Mouse (Mus musculus) G1E-ER4 (cell line): ENCODE results near the gene Mylk2. TPM values are rescaled to one million over a fixed set of nuclear protein-coding genes. Genes with fewer than 3 reads are reported as not detected.

ENCODE experiments used
- GATA1 ChIP-seq: IDR thresholded peaks from one replicate; pipeline ENCODE4 v1.8.0; 2012; ENCODE audit warnings: low read length, inconsistent platforms
- polyA plus RNA-seq: library from polyadenylated mRNA; stranded (reverse); fragments of >175 nt; gene quantifications from 2 replicates; pipeline ENCODE4 v1.2.3, GENCODE M21; 2012

Gene Mylk2
- not detected in 2 replicates for polyA plus RNA-seq

DNA sequence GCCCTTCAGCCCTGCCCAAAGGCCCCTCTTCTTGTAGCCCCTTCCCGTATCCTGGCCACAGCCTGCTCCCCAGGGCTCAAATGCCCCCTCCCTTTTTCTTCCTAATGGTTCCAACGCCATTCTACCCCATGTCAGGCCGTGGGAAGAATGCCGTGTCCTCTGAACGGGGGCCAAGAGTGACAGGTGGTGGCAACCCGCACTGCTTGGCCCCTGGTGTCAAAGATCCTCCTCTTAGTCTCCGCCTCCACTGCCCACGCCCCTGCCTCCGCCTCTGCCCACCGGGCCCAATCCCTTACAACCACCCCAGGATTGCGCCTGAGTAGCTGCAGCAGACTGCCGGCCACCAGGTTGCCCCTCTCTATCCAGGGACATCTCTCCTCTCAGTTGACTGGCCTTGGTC, at the start of gene Mylk2:
Gene Mylk2, plus strand, starts transcription at position 322 of the 400 bp plus-strand sequence.
- no peak for TF ChIP-seq GATA1

DNA sequence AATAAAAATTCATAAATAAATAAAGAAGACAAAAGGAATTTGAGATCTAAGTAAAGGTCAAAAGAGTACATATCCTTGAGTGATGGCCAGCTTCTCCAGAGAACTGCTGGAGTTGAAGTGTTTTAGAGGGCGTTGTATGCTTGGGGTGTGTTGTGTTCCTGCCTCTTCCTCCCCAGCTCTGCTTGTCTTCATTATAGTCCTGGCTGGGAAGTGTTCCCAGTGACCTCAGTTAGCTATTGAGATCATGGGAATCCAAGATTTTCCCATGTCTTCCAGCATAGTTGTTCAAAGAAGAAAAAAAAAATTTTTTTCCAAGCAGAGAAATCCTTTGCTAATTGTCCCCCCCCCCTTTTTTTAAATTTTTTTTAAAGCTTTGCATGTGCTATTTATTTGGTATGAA, 49.3 kb upstream of the Mylk2 start:
- no peak for TF ChIP-seq GATA1

GRCm38 (mm10) chr2:152862638-152863037, 48.5 kb upstream of the Mylk2 start:
- no peak for TF ChIP-seq GATA1

- TF ChIP-seq GATA1 = no peak
Measured at GRCm38 (mm10) chr2:152863346-152863745, 47.8 kb upstream of the Mylk2 start.

DNA sequence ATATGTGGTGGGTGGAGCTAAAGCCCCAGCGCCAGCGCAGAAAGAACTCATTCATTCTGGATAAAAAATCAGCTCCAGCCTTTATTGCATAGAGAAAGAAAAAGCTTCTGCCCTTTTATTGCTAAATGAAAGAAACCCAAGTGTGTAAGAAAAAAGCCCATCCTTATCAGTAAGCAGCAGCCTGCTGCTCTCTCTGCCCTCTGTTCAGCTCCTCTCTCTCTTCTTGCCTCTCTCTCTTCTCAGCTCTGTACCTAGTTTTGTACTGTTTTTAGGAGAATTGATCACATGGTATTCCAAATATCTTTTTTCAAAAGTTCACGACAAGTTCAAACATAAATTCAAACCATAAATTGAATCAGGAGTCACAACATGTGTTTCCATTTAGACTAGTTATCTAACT, 32.9 kb upstream of the Mylk2 start:
- no peak for TF ChIP-seq GATA1

DNA sequence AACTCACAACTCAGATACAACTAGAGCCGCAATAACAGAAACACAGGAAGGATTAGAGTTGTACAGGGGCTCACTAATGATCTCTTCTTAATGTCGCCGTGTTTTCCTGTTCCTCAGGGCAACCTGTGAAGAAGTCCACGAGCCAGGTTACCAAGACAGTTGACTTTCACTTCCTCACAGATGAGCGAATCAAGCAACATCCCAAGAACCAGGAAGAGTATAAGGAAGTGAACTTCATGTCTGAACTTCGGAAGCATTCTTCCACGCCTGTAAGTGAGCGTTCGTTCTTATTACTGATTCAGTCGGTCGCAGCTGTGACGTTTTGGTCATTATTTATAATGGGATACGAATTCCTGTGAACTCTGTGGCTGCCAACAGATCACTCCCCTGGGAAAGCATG, 30.3 kb upstream of the Mylk2 start:
- no peak for TF ChIP-seq GATA1

GRCm38 (mm10) chr2:152884101-152884645, 27.0 kb upstream of the Mylk2 start:
- no peak for TF ChIP-seq GATA1

DNA sequence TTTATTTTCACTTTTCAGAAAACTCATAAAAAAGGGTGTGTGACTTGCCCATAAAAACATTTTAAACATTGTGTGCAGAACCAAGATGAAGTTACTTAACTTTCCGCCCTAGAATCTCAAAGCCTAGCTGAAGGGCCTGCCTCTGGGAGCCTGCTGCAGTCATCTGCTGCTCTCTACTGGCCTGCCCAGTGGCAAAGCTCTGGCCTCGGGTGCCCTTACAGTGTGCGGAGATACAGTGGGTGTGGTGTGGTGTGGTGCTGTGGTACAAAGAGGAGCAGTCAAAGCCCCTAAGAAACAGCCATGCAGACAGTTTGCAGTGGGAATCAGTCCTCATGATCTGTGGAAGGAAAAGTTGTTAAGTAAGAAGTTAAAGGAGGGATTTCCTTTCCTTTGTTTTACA, 23.9 kb upstream of the Mylk2 start:
- no peak for TF ChIP-seq GATA1

DNA sequence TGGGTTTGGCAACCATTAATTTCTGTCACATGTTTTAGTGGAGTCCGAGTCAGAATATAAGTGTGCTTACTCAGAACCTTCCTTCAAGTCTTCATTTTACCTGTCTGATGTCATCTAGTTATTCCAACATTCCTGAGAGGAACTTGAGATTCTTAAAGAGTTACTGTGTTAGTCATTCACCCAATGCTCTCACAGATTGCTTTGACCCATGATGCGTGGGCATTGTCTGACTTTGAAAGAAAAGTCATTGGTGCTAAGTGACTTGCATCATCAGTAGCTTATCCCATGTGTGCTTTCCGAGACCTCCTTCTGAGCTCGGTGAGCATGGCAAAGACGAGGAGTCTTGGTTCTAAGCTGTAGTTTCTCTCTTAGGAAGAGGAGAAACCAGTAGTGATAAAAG, 22.4 kb upstream of the Mylk2 start:
- no peak for TF ChIP-seq GATA1

GRCm38 (mm10) chr2:152895834-152896233, 15.3 kb upstream of the Mylk2 start:
- TF ChIP-seq GATA1 = no peak

DNA sequence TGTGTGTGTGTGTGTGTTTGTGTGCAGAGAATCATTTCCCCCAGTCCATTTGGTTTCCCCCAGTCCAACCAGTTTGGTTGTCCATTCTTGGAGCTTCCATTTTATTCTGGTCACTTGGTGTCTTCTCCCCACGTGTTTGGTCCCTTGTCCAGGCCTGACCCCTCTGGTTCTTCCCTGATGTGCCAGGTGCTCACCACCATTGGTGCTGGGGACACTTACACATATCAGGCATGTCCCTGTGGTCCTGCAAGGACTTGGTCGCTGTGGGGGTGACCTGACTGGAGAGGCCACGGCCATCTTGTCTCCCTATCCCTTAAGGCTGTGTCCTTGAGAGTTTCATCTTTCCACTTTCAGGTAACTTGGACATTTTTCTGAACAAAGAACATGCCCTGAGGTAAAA, 14.2 kb upstream of the Mylk2 start:
- no peak for TF ChIP-seq GATA1

DNA sequence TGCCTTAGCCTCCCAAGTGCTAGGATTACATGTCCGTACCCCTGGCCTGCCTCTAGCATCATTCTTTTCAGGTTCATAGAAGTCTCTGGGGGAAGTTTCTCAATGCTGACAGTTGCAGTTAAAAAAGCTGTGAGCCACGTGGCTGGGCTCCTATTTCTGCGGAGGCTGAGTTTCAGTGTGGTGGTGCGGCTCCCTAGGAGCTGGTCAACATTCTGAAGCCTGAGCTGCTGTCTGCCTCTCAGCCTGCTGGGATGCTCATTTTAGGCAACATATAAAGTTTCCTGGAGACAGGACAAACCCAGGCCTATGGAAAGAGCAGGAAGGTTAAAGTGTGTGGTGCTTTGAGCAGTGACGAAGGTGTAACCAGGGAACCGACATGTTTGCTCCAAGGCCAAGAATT, 12.1 kb upstream of the Mylk2 start:
- no peak for TF ChIP-seq GATA1

DNA sequence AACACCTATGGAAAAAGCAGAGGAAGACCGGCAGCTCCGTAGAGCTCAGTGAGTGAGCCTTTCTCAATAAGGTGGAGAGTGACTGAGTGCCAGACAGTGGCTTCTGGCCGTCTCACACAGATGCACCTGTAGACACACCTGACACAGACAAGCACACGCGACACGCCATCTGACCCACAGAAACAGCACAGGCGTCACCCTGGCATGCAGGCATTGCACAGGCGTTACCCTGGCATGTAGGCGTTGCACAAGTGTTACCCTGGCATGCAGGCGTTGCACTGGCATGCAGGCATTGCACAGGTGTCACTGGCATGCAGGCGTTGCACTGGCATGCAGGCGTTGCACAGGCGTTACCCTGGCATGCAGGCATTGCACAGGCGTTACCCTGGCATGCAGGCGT, 9.9 kb upstream of the Mylk2 start:
- TF ChIP-seq GATA1 = no peak

- no peak for TF ChIP-seq GATA1
Measured at GRCm38 (mm10) chr2:152902658-152903057, 8.5 kb upstream of the Mylk2 start.

- no peak for TF ChIP-seq GATA1
Measured at GRCm38 (mm10) chr2:152903586-152903985, 7.6 kb upstream of the Mylk2 start.

- TF ChIP-seq GATA1 = no peak
Measured at GRCm38 (mm10) chr2:152904127-152904643, 7.0 kb upstream of the Mylk2 start.

GRCm38 (mm10) chr2:152905036-152905829, 5.9 kb upstream of the Mylk2 start:
- no peak for TF ChIP-seq GATA1
